Mouse (Mus musculus) liver, embryonic 14.5 days (tissue): Measurements from ENCODE around the gene Rfxank. TPM values are rescaled to one million over a fixed set of nuclear protein-coding genes. Genes with fewer than 3 reads are reported as not detected.
A peak's percentile ranks its signal among the peaks of the same experiment; 100 is the strongest.

Source experiments
- ATAC-seq: fragments of 200-750 bp; cut with Nextera tagmentation; 2 replicates; pipeline ENCODE4 v1.8.0; 2017; ENCODE audit warnings: moderate number of reproducible peaks, mild to moderate bottlenecking, moderate library complexity; ENCODE audit not compliant: insufficient read depth
- DNase-seq, 3 experiments: peaks; one replicate each; pipeline ENCODE4 v3.0.0-alpha.2; 2012 to 2013; ENCODE audit warnings: low read depth in 3 of 3, low spot score in 3 of 3
- H3K27ac ChIP-seq: fragments of 300-500 bp; sonication (generic); 2 replicates; pipeline ENCODE4 v1.5.1; 2014; ENCODE audit warnings: moderate library complexity, mild to moderate bottlenecking, control low read depth, inconsistent platforms
- H3K27me3 ChIP-seq: fragments of 300-500 bp; sonication (generic); 2 replicates; pipeline ENCODE4 v1.6.1; 2014; ENCODE audit warnings: mild to moderate bottlenecking, low read length, moderate library complexity; ENCODE audit not compliant: control insufficient read depth, insufficient read depth
- H3K36me3 ChIP-seq: fragments of 300-500 bp; sonication (generic); replicated peaks from 2 replicates; pipeline ENCODE4 v1.6.1; 2014; ENCODE audit warnings: low read depth; ENCODE audit not compliant: control insufficient read depth, insufficient read depth
- H3K4me1 ChIP-seq, 2 experiments: fragments of 200-500 bp in 1 of 2; fragments of 300-500 bp in 1 of 2; sonication (generic) in 1 of 2; replicated peaks; 2 replicates each; pipeline ENCODE4 v1.6.1; 2012 to 2014; ENCODE audit warnings: antibody characterized with exemption in 1 of 2, inconsistent platforms in 1 of 2, low read length in 1 of 2; ENCODE audit not compliant: control insufficient read depth in 2 of 2, insufficient read depth in 2 of 2
- H3K4me2 ChIP-seq: fragments of 300-500 bp; sonication (generic); 2 replicates; pipeline ENCODE4 v1.6.1; 2014; ENCODE audit warnings: low read depth, mild to moderate bottlenecking, control low read depth, moderate library complexity
- H3K4me3 ChIP-seq, 2 experiments: fragments of 200-500 bp in 1 of 2; fragments of 300-500 bp in 1 of 2; sonication (generic) in 1 of 2; 2 replicates each; pipeline ENCODE4 v1.5.1; 2012 to 2014; ENCODE audit warnings: low read depth in 2 of 2, low read length in 2 of 2, mild to moderate bottlenecking in 2 of 2, control low read depth in 1 of 2, inconsistent platforms in 1 of 2, moderate library complexity in 1 of 2; ENCODE audit not compliant: insufficient read depth in 1 of 2
- H3K9ac ChIP-seq: fragments of 300-500 bp; sonication (generic); replicated peaks from 2 replicates; pipeline ENCODE4 v1.6.1; 2014; ENCODE audit warnings: mild to moderate bottlenecking, control low read depth, moderate library complexity
- H3K9me3 ChIP-seq: fragments of 300-500 bp; sonication (generic); 2 replicates; pipeline ENCODE4 v1.6.1; 2016; ENCODE audit warnings: low read length, mixed read lengths; ENCODE audit not compliant: control insufficient read depth
- CTCF ChIP-seq: IDR thresholded peaks from 2 replicates; pipeline ENCODE4 v1.5.1; 2016; ENCODE audit warnings: antibody characterized with exemption, low read depth, control low read depth
- EP300 ChIP-seq: IDR thresholded peaks from 2 replicates; pipeline ENCODE4 v1.6.1; 2016; ENCODE audit warnings: antibody characterized with exemption, low read depth
- WGBS: fragments of 180-500 bp; shearing (Covaris S2); extraction: QIAGEN DNeasy Blood & Tissue Kit; methylation state at CpG from one replicate; pipeline ENCODE4 v1.1.7; 2014; ENCODE audit not compliant: insufficient replicate concordance; 5-methylcytosine and 5-hydroxymethylcytosine counted together
- polyA plus RNA-seq, 2 experiments: library from polyadenylated mRNA; depleted of rRNA in 1 of 2; stranded (reverse) in 1 of 2; unstranded in 1 of 2; fragments of >200 nt; fragmentation: Nextera tagmentation in 1 of 2; extraction: Ambion mirVana in 1 of 2; gene quantifications; 2 replicates each; pipeline versions ENCODE4 v1.2.1 to v1.2.3; 2012 to 2014

Rfxank gene
- polyA plus RNA-seq (2012; rRNA removed) (5.3 and 6.4 TPM in 2 replicates), polyA plus RNA-seq (2014; fragmentation: Nextera tagmentation; extraction: Ambion mirVana) (6.1 and 7.0 TPM in 2 replicates)

DNA sequence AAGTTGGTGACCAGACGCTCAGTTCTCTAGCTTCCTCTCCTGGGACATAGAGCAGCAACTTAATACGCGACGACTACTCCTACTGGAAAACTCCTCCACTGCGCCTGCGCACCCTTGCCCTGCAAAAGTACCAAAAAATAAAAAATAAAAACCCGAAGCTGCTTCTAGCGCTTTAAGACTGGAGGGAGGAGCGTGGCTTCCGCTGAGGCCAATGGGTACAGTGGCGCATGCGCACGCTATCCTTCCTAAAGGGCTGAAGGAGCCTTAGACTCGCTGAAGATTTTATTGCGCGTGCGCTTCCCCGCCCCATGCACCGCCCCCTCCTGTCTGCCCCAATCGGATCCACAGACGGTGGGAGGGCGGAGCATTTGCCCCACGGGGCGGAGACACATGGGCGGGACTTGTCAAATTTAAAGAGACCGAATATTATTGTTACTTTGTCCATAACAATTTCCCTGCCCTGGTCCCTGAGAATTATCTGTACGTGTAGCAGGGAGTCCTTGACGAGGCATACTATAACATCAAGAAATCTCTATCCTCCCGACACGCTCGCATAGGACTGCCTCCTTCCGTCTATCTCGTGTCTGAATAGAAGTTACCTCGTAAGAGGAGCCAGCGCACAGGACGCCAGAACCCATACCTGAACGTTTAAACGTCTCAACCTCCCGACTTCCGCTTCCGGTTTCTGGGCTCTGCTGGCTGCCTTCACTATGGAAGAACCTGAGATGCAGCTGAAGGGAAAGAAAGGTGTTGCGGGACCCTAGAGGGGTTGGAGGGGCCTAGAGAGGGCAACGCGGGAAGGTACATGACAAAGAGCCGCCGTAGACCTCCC lies at the start of gene Rfxank, which contains the start of the genes Borcs8 and Mef2b:
Gene Rfxank (minus strand): TSS at position 129 of the 832 bp plus-strand sequence.
Gene Borcs8 (plus strand): TSS at position 474 of the 832 bp plus-strand sequence.
Gene Mef2b (plus strand): TSS at position 686 of the 832 bp plus-strand sequence.
- Histone ChIP-seq H3K4me3 (peak within 1 kb of the TSS; percentile 87 to 92), H3K36me3 (peaks cover 10% of the 10 kb centered on the region), H3K9me3 (no peaks in the 10 kb centered on the region), H3K27ac (peak within 1 kb of the TSS; percentile 88), H3K9ac (peak within 1 kb of the TSS; percentile 84), H3K4me2 (peak within 1 kb of the TSS; percentile 95), H3K27me3 (no peaks in the 10 kb centered on the region), H3K4me1 (peaks cover 12 to 15% of the 10 kb centered on the region in 2 experiments)
- ATAC-seq (peak; percentile 96), DNase-seq (peak; percentile 98 to 99 (median 98))
- WGBS = under 1% methylated on average over 46 of the region's 46 CpGs
- TF ChIP-seq EP300 = no peak

DNA sequence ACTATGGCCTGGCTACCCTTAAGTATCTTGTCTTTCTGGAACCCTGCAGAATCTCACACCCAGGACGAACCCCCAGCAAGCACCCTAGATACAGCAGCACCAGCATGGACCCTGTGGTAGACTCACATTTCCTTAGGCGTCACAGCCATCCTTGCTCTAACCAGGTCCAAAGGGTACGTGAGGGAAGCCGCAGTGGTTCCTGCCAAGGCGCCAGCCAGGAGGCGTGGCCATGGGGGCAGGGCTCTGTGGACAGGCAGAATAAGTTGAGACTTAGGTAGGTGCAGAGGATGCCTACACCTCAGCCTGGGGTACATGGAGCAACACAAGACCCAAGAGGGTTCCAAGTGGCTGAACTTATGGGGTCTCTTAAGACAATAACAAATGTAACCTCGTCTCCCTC lies 49.8 kb upstream of the Rfxank start:
- Histone ChIP-seq H3K27ac (no peak overlapping the region), H3K27me3 (no peaks in the 10 kb centered on the region), H3K4me1 (no peaks in the 10 kb centered on the region), H3K36me3 (no peaks in the 10 kb centered on the region; the same call in none of the 2 replicates), H3K9ac (no peak overlapping the region), H3K4me3 (no peak overlapping the region), H3K4me2 (no peak overlapping the region), H3K9me3 (no peaks in the 10 kb centered on the region)
- TF ChIP-seq CTCF (no peak), EP300 (no peak)
- 70% methylated on average over 7 of the region's 7 CpGs for WGBS
- no peak for ATAC-seq
- no peak for DNase-seq

DNA sequence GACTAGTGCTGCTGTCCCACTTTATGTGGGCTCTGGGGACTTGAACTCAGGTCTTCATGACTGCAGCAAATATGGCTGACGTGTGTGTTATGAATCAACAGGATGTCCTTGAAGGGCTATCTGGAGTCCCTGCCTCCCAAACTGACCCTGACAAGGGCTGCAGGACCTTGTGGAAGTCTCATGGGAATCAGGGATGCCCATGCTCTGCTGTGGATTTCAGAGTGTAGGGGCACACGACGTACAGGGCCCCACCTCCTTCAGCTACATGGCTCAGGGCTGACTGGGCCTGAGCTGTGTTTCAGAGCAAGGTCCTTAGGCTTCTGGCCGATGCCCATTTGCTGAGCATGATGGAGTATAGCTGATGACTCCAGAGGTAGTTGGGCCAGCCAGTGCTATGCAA lies 44.2 kb upstream of the Rfxank start:
- peaks cover 4% of the 10 kb centered on the region for H3K36me3 ChIP-seq
- no peak overlapping the region for H3K4me2 ChIP-seq
- ATAC-seq = no peak
- peaks cover 9 to 15% of the 10 kb centered on the region in 2 experiments for H3K4me1 ChIP-seq
- 65% methylated on average over 4 of the region's 4 CpGs for WGBS
- no peak overlapping the region for H3K27ac ChIP-seq
- H3K9ac ChIP-seq = no peak overlapping the region
- H3K4me3 ChIP-seq = no peak overlapping the region
- no peaks in the 10 kb centered on the region for H3K9me3 ChIP-seq
- H3K27me3 ChIP-seq = no peaks in the 10 kb centered on the region
- DNase-seq = no peak
- TF ChIP-seq EP300 (no peak), CTCF (no peak)

DNA sequence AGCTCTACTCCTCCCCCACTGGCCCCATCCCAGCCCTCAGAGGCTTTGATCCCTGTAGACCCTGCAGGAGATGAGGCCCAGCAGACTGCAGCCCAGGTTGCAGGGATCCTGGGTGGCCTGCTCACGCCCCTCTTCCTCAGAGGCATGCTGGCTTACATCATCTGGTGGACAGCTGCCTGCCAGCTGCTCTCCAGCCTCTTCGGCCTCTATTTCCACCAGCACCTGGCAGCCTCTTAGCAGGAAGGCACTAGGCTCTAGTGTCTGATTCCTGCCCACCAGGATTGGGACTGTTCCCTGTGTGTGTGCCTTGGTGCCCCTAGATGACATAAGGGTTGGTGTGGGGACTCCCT lies 42.9 kb upstream of the Rfxank start:
- no peak for DNase-seq
- peaks cover 9 to 15% of the 10 kb centered on the region in 2 experiments for H3K4me1 ChIP-seq
- H3K27me3 ChIP-seq = no peaks in the 10 kb centered on the region
- H3K27ac ChIP-seq = no peak overlapping the region
- peaks cover 4% of the 10 kb centered on the region for H3K36me3 ChIP-seq
- WGBS = 71% methylated on average over 2 of the region's 2 CpGs
- TF ChIP-seq EP300 = no peak
- no peak for TF ChIP-seq CTCF
- ATAC-seq = no peak
- no peaks in the 10 kb centered on the region for H3K9me3 ChIP-seq
- H3K4me3 ChIP-seq = no peak overlapping the region
- H3K4me2 ChIP-seq = peak overlapping the region; percentile 43
- no peak overlapping the region; the same call in 1 of the 2 replicates for H3K9ac ChIP-seq

DNA sequence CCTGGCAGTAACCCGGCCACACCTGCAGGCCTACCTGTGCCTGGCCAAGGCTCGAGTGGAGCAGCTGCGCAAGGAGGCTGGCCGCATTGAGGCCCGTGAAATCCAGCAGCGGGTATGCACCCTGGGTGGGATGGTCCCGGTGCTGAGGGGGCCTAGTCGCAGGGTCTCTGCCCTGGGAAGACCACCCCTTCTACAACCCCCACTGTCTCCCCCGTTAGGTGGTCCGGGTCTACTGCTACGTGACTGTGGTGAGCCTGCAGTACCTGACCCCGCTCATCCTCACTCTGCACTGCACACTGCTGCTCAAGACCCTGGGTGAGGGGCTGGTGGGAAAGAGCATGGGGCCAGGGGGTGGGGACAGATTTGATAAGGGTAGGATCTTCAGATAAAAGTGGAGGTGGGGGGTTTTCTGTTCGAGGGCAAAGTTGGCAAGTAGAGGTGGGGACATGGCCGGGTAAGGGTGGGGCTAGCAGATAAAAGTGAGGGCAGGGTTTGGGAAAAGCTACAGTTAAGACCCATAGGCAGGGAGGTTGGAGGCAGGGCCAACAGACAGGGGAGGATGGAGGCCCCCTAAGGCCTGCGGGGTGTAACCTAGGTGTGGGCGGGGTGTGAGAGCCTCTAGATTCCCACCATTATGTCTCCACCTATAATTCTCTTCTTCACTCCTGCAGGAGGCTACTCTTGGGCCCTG lies 42.4 kb upstream of the Rfxank start:
- DNase-seq = peak in 2 of 3 experiments; percentile 55 to 57
- TF ChIP-seq CTCF (no peak), EP300 (no peak; the same call in 1 of the 2 replicates)
- Histone ChIP-seq H3K9ac (peak overlapping the region; percentile 13; the same call in 1 of the 2 replicates), H3K36me3 (peaks cover 4% of the 10 kb centered on the region), H3K27me3 (no peaks in the 10 kb centered on the region), H3K4me2 (peak overlapping the region; percentile 43), H3K9me3 (no peaks in the 10 kb centered on the region), H3K4me3 (no peak overlapping the region), H3K4me1 (peaks cover 9 to 15% of the 10 kb centered on the region in 2 experiments), H3K27ac (peak overlapping the region; percentile 21)
- WGBS = 58% methylated on average over 16 of the region's 16 CpGs
- ATAC-seq = peak; percentile 90
